Mouse (Mus musculus) liver, embryonic 15.5 days (tissue): ENCODE measurements around the gene Tnfrsf18. TPM values are rescaled to one million over a fixed set of nuclear protein-coding genes. Genes with fewer than 3 reads are reported as not detected.

ENCODE experiments used
- ATAC-seq: fragments of 200-750 bp; cut with Nextera tagmentation; 2 replicates; pipeline ENCODE4 v1.8.0; 2017; ENCODE audit warnings: moderate number of reproducible peaks, mild to moderate bottlenecking, moderate library complexity; ENCODE audit not compliant: insufficient read depth
- H3K27ac ChIP-seq: fragments of 300-500 bp; sonication (generic); replicated peaks from 2 replicates; pipeline ENCODE4 v1.5.1; 2015; ENCODE audit warnings: mild to moderate bottlenecking, inconsistent platforms
- H3K27me3 ChIP-seq: fragments of 300-500 bp; sonication (generic); 2 replicates; pipeline ENCODE4 v1.6.1; 2015; ENCODE audit warnings: mild to moderate bottlenecking, inconsistent platforms
- H3K36me3 ChIP-seq: fragments of 300-500 bp; sonication (generic); replicated peaks from 2 replicates; pipeline ENCODE4 v1.6.1; 2015; ENCODE audit warnings: moderate library complexity, mild to moderate bottlenecking, inconsistent platforms
- H3K4me1 ChIP-seq: fragments of 300-500 bp; sonication (generic); replicated peaks from 2 replicates; pipeline ENCODE4 v1.6.1; 2015; ENCODE audit warnings: inconsistent platforms
- H3K4me2 ChIP-seq: fragments of 300-500 bp; sonication (generic); 2 replicates; pipeline ENCODE4 v1.6.1; 2015; ENCODE audit warnings: moderate library complexity, mild to moderate bottlenecking, inconsistent platforms
- H3K4me3 ChIP-seq: fragments of 300-500 bp; sonication (generic); replicated peaks from 2 replicates; pipeline ENCODE4 v1.5.1; 2015; ENCODE audit warnings: mild to moderate bottlenecking, inconsistent platforms
- H3K9ac ChIP-seq: fragments of 300-500 bp; sonication (generic); 2 replicates; pipeline ENCODE4 v1.6.1; 2015; ENCODE audit warnings: moderate library complexity, mild to moderate bottlenecking, inconsistent platforms
- H3K9me3 ChIP-seq: fragments of 300-500 bp; sonication (generic); replicated peaks from 2 replicates; pipeline ENCODE4 v1.6.1; 2016; ENCODE audit warnings: inconsistent platforms
- WGBS: fragments of 180-500 bp; shearing (Covaris S2); methylation state at CpG from one replicate; pipeline ENCODE4 v1.1.7; 2015; ENCODE audit warnings: mixed read lengths; ENCODE audit not compliant: insufficient replicate concordance; 5-methylcytosine and 5-hydroxymethylcytosine counted together
- polyA plus RNA-seq: library from polyadenylated mRNA; unstranded; fragments of >200 nt; fragmentation: Nextera tagmentation; extraction: Ambion mirVana; gene quantifications from 2 replicates; pipeline ENCODE4 v1.2.1, GENCODE M21; 2015

The Tnfrsf18 gene
- polyA plus RNA-seq, 1 experiment from 2014 or later = 0.66 TPM

DNA sequence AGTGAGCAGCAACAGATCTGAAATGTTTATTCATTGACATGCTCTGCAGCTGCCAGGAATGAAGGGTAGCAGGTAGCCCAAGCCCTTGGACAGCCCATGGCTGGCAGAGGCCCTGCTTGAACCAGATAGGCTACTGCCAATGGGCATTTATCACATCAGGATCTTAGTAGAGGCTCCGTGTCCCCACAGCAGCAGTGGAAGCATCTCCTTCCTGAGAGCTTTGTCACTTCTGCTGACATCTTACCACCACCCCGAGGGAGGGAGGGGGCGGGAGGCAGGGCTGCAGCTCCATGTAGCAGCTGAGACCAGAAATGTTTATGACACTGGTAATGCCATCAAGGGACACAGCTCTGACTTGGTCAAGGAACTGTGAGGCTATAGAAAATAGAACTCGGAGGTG is 6.9 kb downstream of the Tnfrsf18 start:
- Histone ChIP-seq H3K9ac (no peak overlapping the region), H3K4me2 (no peak overlapping the region), H3K27ac (no peak overlapping the region), H3K4me3 (no peak overlapping the region), H3K4me1 (peaks cover 27% of the 10 kb centered on the region), H3K36me3 (0 out of 2 replicates have a peak, but pooled peaks cover 6% of the 10 kb centered on the region), H3K27me3 (peaks cover 28% of the 10 kb centered on the region), H3K9me3 (no peaks in the 10 kb centered on the region)
- 46% methylated on average over 4 of the region's 4 CpGs for WGBS
- ATAC-seq = no peak

- H3K9me3 ChIP-seq = no peaks in the 10 kb centered on the region
- no peak overlapping the region for H3K27ac ChIP-seq
- no peak for ATAC-seq
- WGBS = 23% methylated on average over 6 of the region's 6 CpGs
- no peak overlapping the region for H3K4me2 ChIP-seq
- no peak overlapping the region for H3K4me3 ChIP-seq
- H3K27me3 ChIP-seq = peaks cover 28% of the 10 kb centered on the region
- 0 out of 2 replicates have a peak, but pooled peaks cover 6% of the 10 kb centered on the region for H3K36me3 ChIP-seq
- no peak overlapping the region for H3K9ac ChIP-seq
- peaks cover 27% of the 10 kb centered on the region for H3K4me1 ChIP-seq
These were observed 7.6 kb downstream of the Tnfrsf18 start for GRCm38 (mm10) chr4:156033476-156034119.

- Histone ChIP-seq H3K4me1 (peaks cover 27% of the 10 kb centered on the region), H3K27ac (no peak overlapping the region), H3K9ac (no peak overlapping the region), H3K4me3 (no peak overlapping the region), H3K4me2 (no peak overlapping the region), H3K27me3 (peaks cover 28% of the 10 kb centered on the region), H3K36me3 (0 out of 2 replicates have a peak, but pooled peaks cover 4% of the 10 kb centered on the region), H3K9me3 (no peaks in the 10 kb centered on the region)
- no peak for ATAC-seq
- WGBS = 63% methylated on average over 4 of the region's 4 CpGs
These were observed 8.3 kb downstream of the Tnfrsf18 start for GRCm38 (mm10) chr4:156034301-156034700.

DNA sequence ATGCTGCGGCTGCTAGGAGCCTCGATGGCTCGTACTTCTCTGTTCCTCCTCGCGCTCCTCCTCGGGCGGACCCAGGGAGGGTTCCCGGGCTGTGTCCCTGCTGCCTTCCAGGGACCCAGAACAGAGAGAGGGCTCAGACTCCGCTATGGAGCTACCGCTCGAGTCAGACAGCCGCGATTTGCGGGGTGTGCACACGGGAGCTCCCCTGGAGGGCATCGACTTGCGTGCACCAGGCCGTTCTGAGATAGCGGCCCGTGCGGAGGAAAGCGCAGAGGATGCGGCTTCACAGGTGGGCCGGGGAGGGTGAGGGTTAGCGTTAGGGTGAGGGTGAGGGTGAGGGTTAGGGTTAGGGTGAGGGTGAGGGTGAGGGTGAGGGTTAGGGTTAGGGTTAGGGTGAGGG is 8.9 kb downstream of the Tnfrsf18 start:
- no peak overlapping the region for H3K4me3 ChIP-seq

GRCm38 (mm10) chr4:156044754-156045153 is 18.8 kb downstream of the Tnfrsf18 start:
- WGBS = 41% methylated on average over 5 of the region's 5 CpGs
- H3K9ac ChIP-seq = no peak overlapping the region

More for the DNA sequence above, 8.9 kb downstream of the Tnfrsf18 start:
- no peak overlapping the region for H3K9ac ChIP-seq
- peaks cover 28% of the 10 kb centered on the region for H3K27me3 ChIP-seq
- no peaks in the 10 kb centered on the region for H3K36me3 ChIP-seq
- WGBS = 6% methylated on average over 25 of the region's 25 CpGs
- H3K9me3 ChIP-seq = no peaks in the 10 kb centered on the region
- ATAC-seq = no peak
- H3K4me2 ChIP-seq = peak overlapping the region; percentile 4; the same call in 1 of the 2 replicates
- H3K27ac ChIP-seq = no peak overlapping the region
- peaks cover 27% of the 10 kb centered on the region for H3K4me1 ChIP-seq

DNA sequence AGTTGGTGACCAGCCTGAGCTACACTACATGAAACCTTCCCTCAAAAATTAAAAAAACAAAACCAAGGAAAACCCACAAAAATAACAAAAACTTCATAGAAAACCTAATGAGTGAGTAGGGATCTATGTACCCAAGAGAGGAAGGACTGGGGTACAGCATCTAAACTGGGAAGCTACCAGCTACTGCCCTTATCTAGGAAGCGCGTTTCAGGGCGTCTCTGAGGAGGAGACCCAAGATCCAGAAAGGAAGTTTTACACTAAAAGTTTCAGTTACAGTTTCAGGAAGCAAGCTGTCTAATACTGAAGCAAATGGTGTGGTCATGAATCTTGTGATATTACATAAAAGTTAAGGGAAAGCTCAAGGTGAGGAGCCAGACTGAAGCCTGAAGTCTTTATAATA is 23.8 kb downstream of the Tnfrsf18 start:
- WGBS = 17% methylated on average over 3 of the region's 3 CpGs
- ATAC-seq = no peak

More at GRCm38 (mm10) chr4:156044754-156045153, 18.8 kb downstream of the Tnfrsf18 start:
- no peak for ATAC-seq
- no peaks in the 10 kb centered on the region for H3K36me3 ChIP-seq
- H3K9me3 ChIP-seq = no peaks in the 10 kb centered on the region
- H3K4me2 ChIP-seq = no peak overlapping the region
- no peak overlapping the region for H3K4me3 ChIP-seq
- H3K27me3 ChIP-seq = no peaks in the 10 kb centered on the region
- no peak overlapping the region for H3K27ac ChIP-seq
- no peaks in the 10 kb centered on the region for H3K4me1 ChIP-seq

DNA sequence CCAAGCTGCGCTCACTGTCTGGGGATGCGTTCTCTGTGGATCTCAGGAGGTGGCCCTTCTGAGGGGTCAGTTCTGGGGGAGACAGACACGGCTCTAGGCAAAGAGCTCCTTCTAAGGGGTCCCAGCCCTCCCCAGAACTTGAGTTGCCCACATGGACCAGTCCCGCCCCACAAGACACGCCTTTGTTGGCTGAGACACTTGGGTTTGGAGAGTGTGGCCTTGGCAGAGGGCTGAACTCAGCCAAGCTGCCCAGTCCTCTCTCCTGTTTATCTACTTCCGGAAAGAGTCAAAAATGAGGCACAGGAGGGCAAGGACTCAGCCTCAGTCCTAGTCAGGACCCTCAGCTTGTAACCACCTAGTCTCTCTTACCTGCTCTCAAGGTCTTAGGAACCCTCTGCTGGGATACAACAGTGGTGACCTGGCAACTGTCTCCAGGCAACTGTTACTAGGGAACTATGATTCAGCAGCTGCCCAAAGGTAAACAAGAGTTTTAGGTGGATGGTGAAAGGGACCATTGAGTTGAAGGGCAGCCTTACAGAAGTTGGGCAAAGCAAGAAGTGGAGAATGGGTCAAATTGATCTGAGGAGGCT is 24.5 kb downstream of the Tnfrsf18 start:
- H3K27ac ChIP-seq = no peak overlapping the region
- no peak overlapping the region for H3K4me2 ChIP-seq
- 50% methylated on average over 6 of the region's 6 CpGs for WGBS
- H3K4me3 ChIP-seq = no peak overlapping the region
- H3K9ac ChIP-seq = no peak overlapping the region
- H3K9me3 ChIP-seq = no peaks in the 10 kb centered on the region
- no peaks in the 10 kb centered on the region for H3K36me3 ChIP-seq
- H3K4me1 ChIP-seq = peaks cover 5% of the 10 kb centered on the region; the same call in 1 of the 2 replicates
- H3K27me3 ChIP-seq = no peaks in the 10 kb centered on the region
- ATAC-seq = no peak

More for the DNA sequence above, 23.8 kb downstream of the Tnfrsf18 start:
- H3K27me3 ChIP-seq = no peaks in the 10 kb centered on the region
- H3K36me3 ChIP-seq = no peaks in the 10 kb centered on the region
- H3K4me2 ChIP-seq = no peak overlapping the region
- H3K9ac ChIP-seq = no peak overlapping the region
- H3K27ac ChIP-seq = no peak overlapping the region
- no peaks in the 10 kb centered on the region for H3K9me3 ChIP-seq
- H3K4me3 ChIP-seq = no peak overlapping the region
- H3K4me1 ChIP-seq = peaks cover 5% of the 10 kb centered on the region; the same call in 1 of the 2 replicates

- Histone ChIP-seq H3K36me3 (no peaks in the 10 kb centered on the region), H3K9ac (no peak overlapping the region), H3K9me3 (no peaks in the 10 kb centered on the region), H3K4me1 (peaks cover 5% of the 10 kb centered on the region; the same call in 1 of the 2 replicates), H3K27me3 (no peaks in the 10 kb centered on the region), H3K27ac (no peak overlapping the region), H3K4me3 (no peak overlapping the region), H3K4me2 (no peak overlapping the region)
- no peak for ATAC-seq
- WGBS = 64% methylated on average over 4 of the region's 4 CpGs
These were observed 27.1 kb downstream of the Tnfrsf18 start for GRCm38 (mm10) chr4:156053113-156053512.

- Histone ChIP-seq H3K9me3 (no peaks in the 10 kb centered on the region), H3K9ac (no peak overlapping the region), H3K27me3 (no peaks in the 10 kb centered on the region), H3K36me3 (no peaks in the 10 kb centered on the region), H3K27ac (no peak overlapping the region), H3K4me1 (peaks cover 5% of the 10 kb centered on the region; the same call in 1 of the 2 replicates), H3K4me3 (no peak overlapping the region), H3K4me2 (no peak overlapping the region)
- WGBS = 59% methylated on average over 4 of the region's 4 CpGs
- no peak for ATAC-seq
These were observed 28.2 kb downstream of the Tnfrsf18 start for GRCm38 (mm10) chr4:156054130-156054529.

DNA sequence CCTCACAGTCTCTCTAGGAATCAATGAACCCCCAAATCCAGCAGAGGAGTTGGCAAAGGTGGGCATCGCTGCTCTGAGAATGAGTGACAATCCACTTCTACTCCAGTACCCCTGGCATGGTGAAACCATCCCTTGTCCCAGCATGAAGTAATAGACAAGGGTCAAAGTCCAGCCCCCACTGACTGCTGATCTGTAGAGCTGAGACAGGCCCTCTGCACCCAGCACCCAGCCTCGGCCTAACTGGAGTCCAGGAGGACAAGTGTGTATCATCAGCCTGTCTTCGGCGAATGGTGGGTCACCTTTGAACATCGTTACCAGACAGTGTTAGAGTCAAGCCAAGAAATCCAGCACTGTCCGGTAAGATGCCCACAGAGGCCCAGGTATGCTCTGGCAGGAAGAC is 28.6 kb downstream of the Tnfrsf18 start:
- no peaks in the 10 kb centered on the region for H3K27me3 ChIP-seq
- H3K9ac ChIP-seq = no peak overlapping the region
- WGBS = 67% methylated on average over 6 of the region's 6 CpGs
- no peaks in the 10 kb centered on the region for H3K9me3 ChIP-seq
- ATAC-seq = no peak
- no peak overlapping the region for H3K4me3 ChIP-seq
- H3K27ac ChIP-seq = no peak overlapping the region
- no peaks in the 10 kb centered on the region for H3K36me3 ChIP-seq
- H3K4me1 ChIP-seq = peaks cover 5% of the 10 kb centered on the region; the same call in 1 of the 2 replicates
- H3K4me2 ChIP-seq = no peak overlapping the region

GRCm38 (mm10) chr4:156055173-156055572 is 29.2 kb downstream of the Tnfrsf18 start:
- Histone ChIP-seq H3K4me3 (no peak overlapping the region), H3K9ac (no peak overlapping the region), H3K4me2 (no peak overlapping the region), H3K4me1 (peaks cover 5% of the 10 kb centered on the region; the same call in 1 of the 2 replicates), H3K9me3 (no peaks in the 10 kb centered on the region), H3K36me3 (no peaks in the 10 kb centered on the region), H3K27me3 (no peaks in the 10 kb centered on the region), H3K27ac (no peak overlapping the region)
- 63% methylated on average over 5 of the region's 5 CpGs for WGBS
- ATAC-seq = no peak
